Mouse (Mus musculus): Measurements from ENCODE around the gene Klhl21.

Klhl21 gene

DNA sequence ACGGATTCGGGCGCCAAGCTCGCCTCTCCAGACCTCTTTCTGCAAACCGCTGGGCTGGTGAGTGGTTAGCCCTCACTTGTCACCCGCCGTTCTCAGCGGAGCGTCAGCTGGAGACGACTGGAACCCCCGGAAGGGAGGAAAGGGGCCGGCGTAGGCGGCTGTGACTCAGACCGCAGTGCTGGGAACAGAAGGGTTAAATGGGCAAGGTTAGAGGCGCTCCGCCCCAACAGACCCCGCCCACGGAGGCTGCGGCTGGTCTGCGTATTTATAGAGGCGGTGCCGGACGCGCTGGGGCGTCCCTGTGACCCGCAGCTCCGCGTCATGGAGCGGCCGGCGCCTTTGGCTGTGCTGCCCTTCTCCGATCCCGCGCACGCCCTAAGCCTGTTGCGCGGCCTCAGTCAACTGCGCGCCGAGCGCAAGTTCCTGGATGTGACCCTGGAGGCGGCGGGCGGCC is at the start of gene Klhl21:
TSS of gene Klhl21 (plus strand) at position 182 of the 454 bp plus-strand sequence.
- peak; percentile 96 for DNase-seq (ENCODE audit: low spot score)

DNA sequence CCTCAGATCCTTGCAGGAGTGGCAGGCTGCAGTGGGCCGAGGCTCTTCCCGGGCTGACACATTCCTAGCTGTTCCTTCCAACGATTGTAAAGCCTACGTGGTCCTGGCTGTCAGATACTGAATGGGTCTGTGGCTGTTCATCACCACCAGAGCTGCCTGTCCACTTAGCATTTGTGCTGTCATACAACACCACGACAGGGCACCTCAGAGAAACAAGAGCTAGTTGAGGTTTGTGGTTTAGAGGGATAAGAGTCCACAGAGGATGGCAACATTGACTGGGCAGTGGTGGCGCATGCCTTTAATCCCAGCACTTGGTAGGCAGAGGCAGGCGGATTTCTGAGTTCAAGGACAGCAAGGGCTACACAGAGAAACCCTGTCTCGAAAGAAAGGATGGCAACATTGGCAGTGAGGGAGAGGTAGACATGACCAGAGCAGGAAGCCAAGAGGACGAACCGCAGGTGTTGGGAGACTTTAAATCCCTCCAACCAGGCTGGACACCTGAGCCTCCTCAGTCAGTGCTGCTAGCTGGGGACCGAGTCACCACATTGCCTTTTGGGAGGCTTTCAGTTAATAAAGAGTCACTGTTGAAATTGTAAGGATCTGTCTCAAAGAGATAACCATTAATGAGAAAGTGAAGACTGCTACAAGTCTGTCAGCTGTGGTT is 48.6 kb upstream of the Klhl21 start:
- DNase-seq (ENCODE audit: low spot score), result no peak

DNA sequence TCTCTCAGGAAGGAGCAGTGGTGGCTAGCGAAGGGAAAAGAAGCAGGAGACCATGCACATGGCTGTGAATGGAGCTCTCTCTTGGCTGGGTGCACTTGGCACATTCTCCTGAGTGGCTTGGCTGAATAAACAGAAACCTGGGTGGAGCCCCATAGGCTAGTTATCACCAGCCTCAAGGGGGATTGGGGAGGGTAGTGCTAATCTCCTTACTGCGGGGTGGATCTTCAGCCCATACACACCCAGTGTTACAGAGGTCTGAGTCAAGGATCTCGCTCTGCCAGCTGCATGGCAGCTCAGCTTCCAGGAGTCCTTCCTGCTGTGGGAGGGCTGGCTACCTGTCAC is 48.1 kb upstream of the Klhl21 start:
- DNase-seq (ENCODE audit: low spot score), result no peak

DNA sequence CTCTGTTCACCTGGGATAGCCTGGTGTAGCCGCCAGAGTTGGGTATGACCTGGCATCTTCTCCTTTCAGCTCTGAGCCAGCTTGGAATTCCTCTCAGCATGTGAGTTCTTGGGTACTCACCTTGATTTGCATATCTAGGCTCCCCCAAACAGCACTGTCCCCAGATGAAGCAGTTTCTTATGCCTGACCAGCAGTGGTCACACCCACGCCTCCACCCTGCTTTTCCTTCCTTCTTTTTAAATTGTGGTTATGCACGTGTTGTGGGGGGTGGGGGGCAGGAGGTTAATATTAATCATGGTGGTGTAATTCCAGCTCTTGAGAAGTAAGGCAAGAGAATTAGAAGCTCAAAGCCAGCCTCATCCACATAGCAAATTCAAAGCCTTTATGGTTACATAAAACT is 45.8 kb upstream of the Klhl21 start:
- DNase-seq (ENCODE audit: low spot score), result no peak

DNA sequence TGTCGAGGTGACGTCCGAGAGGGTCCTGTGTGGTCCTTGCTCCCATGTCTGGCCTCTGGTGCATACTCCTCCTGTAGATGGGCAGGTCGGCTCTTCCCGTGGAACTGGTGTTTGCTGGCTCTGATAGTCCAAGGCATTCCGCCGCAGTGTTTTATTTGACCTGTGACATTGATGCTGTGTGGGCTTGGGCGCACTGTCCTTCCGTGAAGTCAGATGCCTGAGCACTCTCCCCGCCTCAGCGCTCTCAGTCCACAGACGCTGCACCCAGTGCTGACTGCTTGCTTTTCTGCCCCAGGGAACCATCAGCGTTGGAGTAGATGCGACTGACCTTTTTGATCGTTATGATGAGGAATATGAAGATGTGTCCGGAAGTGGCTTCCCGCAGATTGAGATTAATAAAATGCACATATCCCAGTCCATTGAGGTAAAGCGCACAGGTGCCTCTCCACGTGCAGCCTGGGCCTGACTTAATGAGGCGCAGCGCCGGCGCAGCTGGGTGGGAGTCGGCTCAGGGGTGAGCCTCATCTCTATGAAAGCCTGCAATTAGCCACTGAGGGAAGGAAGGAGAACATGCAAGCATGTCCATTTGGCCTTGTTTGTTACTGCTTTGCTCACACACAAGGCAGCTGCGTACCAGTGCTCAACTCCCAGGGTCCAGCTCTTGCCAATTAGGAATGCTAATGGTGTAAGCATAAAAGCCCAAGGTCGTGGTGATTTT is 40.2 kb upstream of the Klhl21 start:
- no peak for DNase-seq (ENCODE audit: low spot score)

DNA sequence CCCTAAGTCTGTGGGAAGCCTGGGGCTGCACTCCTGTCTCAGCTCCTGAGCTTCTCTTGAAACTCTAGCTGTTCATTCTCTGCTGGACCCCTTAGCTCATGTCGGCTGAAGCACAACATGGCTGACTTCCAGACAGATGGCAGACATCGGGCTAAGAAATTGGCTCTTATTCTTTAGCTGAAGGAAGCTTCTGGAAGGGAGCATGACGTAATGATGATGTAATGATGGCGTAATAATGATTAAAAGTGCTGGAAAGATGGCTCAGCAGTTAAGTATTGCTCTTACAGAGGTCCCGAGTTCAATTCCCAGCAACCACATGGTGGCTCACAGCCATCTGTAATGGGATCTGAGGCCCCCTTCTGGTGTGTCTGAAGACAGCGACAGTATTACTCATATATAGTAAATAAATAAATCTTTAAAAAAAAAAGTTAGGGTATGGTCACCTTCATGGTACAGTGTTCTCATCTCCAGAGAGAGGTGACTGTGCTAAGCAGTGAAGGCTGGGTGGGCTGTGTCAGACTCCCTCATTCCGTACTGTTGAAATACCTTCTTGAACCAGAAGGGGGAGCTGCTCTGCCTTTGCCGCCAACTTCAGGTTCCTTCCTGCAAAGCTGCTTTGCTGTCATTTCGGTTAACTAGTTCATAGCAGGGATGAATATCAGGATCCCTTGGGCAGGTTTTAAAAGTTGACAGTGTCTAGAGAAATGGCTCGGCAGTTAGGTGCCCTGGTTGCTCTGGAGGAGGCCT is 36.2 kb upstream of the Klhl21 start:
- DNase-seq (ENCODE audit: low spot score), result no peak

DNA sequence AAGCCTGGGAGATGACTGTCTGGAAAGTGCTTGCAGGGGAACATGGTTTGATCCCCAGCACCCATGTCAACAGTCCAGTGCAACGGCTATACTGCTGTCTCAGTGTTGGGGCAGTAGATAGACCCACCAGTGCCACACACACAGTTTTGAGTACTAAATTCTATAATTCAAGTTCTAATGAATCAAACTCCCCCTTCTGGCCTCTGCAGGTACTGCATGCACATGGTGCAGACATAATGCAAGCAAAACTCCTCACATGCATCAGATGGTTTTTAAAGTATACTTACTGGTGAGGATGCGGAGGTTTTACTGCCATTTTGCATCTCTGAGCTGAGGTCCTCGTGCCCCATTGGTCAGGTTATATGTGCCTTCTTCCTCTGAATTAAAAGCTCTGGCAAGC is 33.2 kb upstream of the Klhl21 start:
- no peak for DNase-seq (ENCODE audit: low spot score)

DNA sequence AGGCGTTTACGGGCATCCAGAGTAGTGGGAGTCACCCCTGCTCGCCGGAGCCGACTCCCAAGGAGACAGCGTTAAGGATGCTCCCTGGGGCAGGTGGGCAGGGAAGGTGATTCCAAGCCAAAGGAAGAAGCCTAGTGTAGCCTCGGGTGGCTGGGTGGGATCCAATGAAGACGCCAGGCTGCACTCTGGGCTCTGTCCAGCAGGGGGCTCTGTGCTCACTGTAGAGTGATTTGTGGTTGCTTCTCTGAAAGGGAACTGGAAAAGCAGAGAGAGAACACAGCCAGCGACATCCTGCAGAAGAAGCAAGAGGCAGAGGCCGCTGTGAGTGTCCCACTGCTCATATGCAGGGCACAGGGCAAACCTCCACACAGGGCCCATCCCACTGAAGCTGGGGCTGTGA is 30.9 kb upstream of the Klhl21 start:
- DNase-seq (ENCODE audit: low spot score), result peak; percentile 83

DNA sequence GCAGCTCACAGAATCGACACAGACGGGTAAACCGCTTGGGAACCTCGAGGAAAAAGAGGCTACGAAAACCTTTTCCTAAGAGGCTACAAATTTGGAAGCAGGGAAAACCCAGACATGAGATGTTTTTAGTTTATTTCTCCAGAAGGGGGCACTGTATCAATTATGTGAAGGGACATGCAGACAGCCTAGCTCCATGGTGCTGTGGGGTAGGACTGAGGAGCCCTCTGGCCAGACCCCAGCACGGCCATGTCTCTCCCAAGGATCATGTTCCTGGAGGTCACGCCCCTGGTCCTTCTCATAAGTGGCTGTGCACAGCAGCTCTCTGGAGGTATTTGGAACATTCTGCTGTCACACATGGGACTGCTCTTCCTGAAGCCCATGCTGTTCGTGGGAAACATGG is 27.9 kb upstream of the Klhl21 start:
- DNase-seq (ENCODE audit: low spot score), result no peak

DNA sequence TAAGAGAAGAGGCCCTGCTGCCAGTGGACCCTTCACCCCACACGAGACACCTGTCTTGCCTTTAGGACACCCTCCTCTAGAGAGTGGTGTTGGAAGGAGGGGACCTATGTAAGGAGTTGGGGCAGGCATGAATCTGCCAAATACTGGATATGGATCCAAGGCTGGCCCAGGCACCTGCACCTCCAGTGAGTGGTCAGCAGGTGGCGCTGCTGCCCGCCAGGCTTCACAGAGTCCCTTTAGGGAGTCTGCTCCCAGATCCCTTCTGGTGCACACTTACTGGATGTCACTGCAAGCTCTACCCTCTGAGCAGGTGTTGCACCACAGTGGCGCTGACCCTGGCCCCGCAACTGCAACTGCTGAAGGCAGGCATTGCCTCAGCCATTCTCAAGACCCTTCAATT is 27.2 kb upstream of the Klhl21 start:
- DNase-seq (ENCODE audit: low spot score), result peak; percentile 78

DNA sequence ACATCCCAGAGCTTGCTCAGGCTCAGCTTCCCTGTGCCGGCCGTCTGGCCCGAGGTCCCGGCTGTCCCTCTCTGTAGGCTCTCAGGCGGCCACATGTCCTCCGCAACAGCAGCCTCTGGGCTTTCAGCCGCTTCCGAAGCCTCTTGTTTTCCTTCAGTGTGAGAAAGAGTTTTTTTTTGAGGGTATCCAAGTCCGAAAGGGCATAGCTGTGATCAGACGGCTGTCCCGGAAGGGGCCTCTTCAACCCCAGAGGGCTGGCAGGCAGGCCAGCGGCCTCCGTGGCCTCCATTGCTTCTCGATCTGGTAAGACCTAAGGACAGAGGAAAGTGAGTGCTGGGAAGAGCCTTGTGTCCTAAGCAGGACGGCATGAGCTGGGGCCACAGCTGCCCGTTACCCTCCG is 25.6 kb upstream of the Klhl21 start:
- DNase-seq (ENCODE audit: low spot score), result no peak

DNA sequence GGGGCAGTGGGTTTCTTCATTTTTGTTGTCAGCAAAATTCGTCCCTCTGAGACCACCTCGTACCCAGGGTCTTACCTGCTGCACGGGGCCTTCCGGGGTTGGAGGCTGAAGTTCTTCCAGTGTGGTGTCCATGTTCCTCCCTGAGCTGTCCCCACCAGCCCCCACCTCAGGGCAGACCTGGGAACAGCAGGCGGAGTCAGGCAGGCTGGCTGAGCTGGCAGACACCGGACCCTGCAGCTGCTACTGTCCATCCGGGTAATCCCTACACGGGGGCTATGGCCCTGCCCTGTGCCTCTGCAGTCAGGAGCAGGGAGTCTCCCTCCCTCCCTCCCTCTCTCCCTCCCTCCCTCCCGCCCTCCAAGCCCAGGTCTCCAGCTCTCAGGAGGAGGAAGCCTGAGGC is 25.0 kb upstream of the Klhl21 start:
- DNase-seq (ENCODE audit: low spot score), result no peak

DNA sequence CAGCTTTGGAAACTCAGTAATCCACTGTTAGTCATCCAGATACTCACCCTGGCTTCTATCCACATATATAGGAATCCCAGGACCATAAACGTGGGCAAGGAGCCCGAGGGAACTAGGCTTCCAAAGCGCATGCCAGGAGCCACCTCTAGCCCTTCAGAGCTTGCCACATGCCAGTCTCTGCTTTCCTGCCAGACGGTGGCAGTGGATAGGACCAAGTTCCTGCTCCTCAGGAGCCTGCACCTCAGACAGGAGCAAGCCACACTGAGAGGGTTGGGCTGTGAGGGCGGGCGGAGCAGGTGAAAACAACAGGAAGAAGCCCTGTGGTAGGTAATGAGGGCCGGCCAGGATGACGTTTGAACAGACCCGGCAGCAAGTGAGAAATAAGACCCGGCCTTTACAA is 22.7 kb upstream of the Klhl21 start:
- peak; percentile 31 for DNase-seq (ENCODE audit: low spot score)

DNA sequence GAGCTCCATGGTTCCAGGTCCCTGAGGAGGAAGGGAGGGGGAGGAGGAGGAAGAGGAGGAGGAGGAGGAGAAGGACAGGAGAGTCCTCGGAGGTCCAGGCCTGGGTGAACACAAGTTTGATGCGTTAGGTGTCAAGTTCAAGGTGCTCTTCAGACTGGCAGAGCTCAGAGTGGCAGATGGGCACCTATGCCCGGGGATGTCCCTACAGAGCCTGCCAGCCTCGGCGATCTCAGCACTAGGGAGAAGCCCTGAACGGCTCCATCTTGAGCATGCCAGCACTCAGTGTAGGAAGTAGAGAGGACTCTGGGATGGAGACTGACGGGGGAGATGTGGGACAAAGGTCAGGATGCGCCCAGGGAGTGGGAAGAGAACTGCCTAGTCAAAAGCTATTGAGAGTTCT is 22.0 kb upstream of the Klhl21 start:
- no peak for DNase-seq (ENCODE audit: low spot score)

DNA sequence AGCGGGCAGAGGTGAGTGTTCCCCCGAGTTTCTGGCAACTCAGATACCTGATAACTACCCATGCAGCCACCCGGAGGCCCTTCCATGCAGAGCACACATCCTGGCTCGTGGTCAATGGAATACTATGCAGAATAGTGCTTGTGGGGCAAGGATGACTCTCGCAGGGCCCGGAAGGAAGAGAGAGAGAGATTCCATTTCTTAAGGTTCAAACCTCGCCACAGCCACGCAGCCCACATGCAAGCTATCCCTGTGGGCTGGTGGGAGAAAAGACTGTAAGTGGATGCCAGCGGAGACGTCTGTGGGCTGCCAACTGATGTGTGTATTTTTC is 20.6 kb upstream of the Klhl21 start:
- no peak for DNase-seq (ENCODE audit: low spot score)

DNA sequence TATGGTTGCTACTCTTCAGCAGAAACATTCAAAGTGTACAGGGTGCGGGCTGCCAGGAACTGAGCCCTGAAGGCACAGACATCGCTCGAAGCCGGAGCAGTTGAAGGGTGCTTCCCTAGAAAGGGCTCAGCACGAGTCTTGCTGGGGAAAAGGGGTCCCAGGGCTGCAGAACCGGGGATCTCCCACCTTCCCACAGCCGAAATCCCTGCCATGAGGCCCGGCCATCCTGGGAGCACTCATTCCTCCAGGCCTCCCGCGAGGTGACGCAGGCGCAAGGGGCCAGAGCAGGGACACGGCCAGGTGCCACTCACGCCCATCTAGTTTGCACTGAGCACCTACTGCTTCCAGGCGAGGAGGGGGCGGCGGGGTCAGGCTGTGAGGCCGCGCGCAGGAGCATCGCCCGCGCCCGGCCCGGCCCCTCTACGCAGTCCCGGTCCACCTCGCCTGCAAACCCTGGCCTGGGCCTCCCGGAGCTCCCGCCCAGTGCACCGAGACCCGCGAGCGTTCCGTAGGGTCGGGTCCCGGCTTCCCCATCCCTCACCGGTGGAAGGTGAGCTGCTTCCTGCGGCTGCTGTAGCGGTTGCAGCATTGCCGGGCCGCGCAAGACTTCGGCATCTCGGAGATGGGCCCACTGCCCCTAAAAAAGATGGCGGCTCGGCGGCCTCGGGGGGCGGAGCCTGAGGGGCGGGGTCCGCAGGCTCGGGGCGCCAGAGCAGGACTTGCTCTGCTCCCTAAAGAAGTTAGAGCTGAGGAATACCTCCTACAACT is 20.1 kb upstream of the Klhl21 start, which contains the start of gene Thap3:
TSS of gene Thap3 (minus strand) at position 656 of the 768 bp plus-strand sequence.
- DNase-seq (ENCODE audit: low spot score), result peak; percentile 86

DNA sequence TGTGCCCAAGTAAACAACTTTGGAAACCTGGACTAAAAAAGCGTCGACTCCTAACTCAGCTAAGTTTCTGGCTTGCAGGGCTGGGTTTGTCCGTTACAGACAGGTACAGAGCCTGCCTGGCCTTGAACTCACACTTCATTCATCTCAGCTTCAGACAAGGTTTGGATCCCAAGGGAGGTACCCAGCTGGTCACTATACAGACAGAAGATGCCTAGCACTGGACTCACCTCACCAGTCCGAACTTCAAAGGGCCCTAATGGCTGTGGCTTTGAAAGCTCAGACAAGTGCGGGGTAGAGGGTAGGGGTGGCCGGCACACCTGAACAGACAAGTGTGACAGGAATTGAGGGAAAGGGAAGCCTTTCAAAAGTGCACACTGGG is 19.5 kb upstream of the Klhl21 start:
- no peak for DNase-seq (ENCODE audit: low spot score)

DNA sequence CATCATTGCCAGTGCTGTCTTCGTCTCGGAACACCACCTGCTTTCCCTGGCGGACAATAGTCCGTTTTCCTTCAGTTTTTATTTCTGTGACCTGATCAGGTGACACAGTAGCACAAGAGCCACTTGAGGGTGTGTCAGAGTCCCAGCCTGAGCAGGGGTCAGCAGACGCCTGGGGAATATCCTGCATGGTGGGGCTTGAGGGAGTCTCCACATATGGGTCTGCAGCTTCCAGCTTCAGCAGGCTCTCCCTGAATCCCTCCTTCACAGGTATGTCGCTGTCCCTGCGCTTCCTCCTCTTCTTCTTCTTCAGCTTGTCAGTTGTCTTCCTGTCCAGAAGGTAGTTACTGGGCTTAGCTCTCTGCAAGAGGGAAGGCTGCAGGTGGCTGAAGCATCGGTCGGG is 16.5 kb upstream of the Klhl21 start:
- no peak for DNase-seq (ENCODE audit: low spot score)

DNA sequence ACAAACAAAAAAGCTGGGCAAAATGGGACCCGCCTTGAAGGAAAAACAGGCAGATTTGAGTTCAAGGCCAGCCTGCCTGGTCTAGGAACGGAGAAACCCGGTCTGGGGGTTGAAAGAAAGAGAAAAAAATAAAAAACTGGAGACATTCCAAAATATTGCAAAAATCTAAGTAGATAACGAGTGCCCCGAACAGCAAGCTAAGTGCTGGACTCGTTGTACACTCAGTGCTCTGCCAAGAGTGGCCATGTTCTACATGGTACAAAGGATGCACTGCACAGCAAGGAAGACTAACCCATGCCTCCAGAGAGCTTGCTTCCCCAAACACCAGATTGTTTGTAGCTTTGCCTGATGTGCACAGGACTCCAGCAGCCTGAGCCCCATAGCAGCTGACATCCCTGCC is 15.6 kb upstream of the Klhl21 start:
- no peak for DNase-seq (ENCODE audit: low spot score)

DNA sequence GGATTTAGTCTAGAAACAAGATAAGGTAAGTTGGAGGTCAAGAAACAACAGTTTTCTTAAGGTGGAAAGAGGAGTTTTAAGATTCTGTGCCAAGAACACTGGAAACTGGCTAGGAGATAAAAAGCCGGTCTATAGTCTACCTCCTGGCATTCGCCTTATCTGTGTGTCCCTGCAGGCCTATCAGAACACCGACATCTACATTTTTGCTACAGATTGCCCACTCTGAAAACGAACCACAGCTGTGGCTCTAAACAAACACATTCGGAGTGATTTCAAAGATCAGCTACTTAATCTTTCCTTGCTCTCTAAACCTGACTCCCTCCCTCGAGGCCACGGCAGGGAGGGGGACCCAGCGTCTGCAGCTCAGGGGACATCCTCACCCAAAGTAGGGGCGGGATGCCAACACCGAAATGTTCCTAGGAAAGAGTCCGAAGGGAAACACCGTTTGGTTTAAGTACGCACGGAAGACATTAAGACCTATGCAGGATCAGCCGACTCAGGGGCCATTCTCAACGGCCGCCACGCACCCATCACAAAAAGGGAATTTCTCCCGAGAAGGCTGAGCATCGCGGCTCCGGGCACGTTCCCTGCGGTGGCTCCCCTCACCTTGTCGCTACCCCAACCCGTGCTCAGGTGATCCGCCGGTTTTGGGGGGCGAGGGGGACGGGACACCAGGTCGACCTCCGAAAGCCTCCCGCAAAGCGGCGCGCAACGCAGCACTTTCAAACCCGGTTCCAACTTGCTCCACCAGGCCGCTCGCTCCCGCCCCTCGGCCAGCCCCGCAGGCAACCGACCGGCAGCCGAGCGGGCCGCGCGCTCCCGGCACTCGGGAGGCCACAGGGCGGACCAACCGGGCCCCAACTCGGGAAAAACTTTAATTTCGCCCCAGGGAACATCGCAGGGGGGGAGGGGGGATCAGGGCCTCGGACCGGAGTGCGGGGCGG is 14.1 kb upstream of the Klhl21 start:
- peak; percentile 43 for DNase-seq (ENCODE audit: low spot score)

DNA sequence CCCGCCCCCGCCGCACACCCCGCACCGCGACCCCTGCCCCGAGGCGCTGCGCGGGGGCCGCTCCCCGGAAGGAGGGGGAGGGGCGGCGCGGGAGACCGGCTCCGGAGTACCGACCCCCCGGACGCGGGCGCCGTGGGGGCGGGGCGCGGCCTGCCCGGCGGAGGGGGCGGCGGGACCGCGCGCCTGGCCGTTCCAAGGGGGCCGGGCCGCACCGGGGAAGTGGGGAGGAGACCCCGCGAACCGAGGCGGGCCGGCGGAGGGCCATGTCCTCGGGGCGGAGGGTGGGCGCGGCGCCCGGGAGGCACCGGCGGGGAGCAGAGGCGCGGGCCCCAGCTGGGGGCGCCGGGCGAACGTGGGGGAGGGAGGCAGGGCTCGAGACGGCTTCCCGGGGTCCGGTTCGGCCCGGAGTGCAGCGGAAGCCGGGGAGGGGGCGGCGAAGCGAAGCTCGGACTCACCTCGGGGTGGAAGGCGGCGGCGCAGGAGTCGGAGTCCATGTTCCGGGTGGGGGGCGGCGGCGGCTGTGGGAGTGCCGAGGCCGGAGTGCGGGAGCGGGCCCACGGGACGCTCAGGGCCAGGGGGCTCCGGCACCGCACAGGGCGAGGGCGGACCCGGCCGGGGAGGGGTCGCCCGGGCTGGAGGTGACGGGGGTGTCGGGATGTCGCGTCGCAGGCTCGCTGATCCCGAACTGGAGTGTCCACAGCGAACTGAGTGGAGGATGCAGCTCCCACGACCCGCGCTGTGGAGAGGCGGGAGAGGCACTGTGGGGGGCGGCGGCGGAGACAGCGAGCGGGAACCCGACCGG is 13.0 kb upstream of the Klhl21 start:
- peak; percentile 42 for DNase-seq (ENCODE audit: low spot score)
